Mouse (Mus musculus) right cerebral cortex, adult 2 months (tissue): ENCODE data around the gene Spp2.

Experiments used
- DNase-seq, 2 experiments: peaks; one replicate each; pipeline ENCODE4 v3.0.0; 2021 to 2022; ENCODE audit warnings: low spot score in 2 of 2

Gene Spp2

GRCm38 (mm10) chr1:88406807-88407198, at the start of gene Spp2:
TSS of gene Spp2 (plus strand) at chr1:88406961.
- DNase-seq, result no peak

GRCm38 (mm10) chr1:88357458-88358090, 49.2 kb upstream of the Spp2 start:
- DNase-seq, result peak; percentile 71 to 83

- no peak for DNase-seq
Measured at GRCm38 (mm10) chr1:88358102-88358654, 48.6 kb upstream of the Spp2 start.

GRCm38 (mm10) chr1:88361085-88361484, 45.7 kb upstream of the Spp2 start:
- no peak for DNase-seq

- no peak for DNase-seq
Measured at GRCm38 (mm10) chr1:88366881-88367644, 39.7 kb upstream of the Spp2 start.

GRCm38 (mm10) chr1:88378446-88378845, 28.3 kb upstream of the Spp2 start:
- no peak for DNase-seq

- DNase-seq, result no peak
Measured at GRCm38 (mm10) chr1:88391632-88392031, 15.1 kb upstream of the Spp2 start.

GRCm38 (mm10) chr1:88393321-88393720, 13.4 kb upstream of the Spp2 start:
- DNase-seq, result no peak

GRCm38 (mm10) chr1:88403378-88403777, 3.4 kb upstream of the Spp2 start:
- DNase-seq, result peak in 1 of 2 experiments; percentile 10

- DNase-seq, result no peak
Measured at GRCm38 (mm10) chr1:88406078-88406806, 519 bp upstream of the Spp2 start.

GRCm38 (mm10) chr1:88408340-88408739, 1.6 kb downstream of the Spp2 start:
- DNase-seq, result no peak

- no peak for DNase-seq
Measured at GRCm38 (mm10) chr1:88412013-88412412, 5.3 kb downstream of the Spp2 start.

- DNase-seq, result no peak
Measured at GRCm38 (mm10) chr1:88418943-88419342, 12.2 kb downstream of the Spp2 start.

- no peak for DNase-seq
Measured at GRCm38 (mm10) chr1:88422045-88422444, 15.3 kb downstream of the Spp2 start.

- DNase-seq, result no peak
Measured at GRCm38 (mm10) chr1:88422846-88423395, 16.2 kb downstream of the Spp2 start.

GRCm38 (mm10) chr1:88424602-88425252, 18.0 kb downstream of the Spp2 start:
- peak; percentile 80 to 91 for DNase-seq

- peak; percentile 25 to 41 for DNase-seq
Measured at GRCm38 (mm10) chr1:88427987-88428741, 21.4 kb downstream of the Spp2 start.

GRCm38 (mm10) chr1:88429413-88429812, 22.7 kb downstream of the Spp2 start:
- no peak for DNase-seq

GRCm38 (mm10) chr1:88431262-88431661, 24.5 kb downstream of the Spp2 start:
- DNase-seq, result no peak

- DNase-seq, result no peak
Measured at GRCm38 (mm10) chr1:88432601-88433000, 25.8 kb downstream of the Spp2 start.
